Mouse (Mus musculus): ENCODE measurements around the gene Tat.

- TF ChIP-seq CTCF (conservative IDR thresholded peaks at IDR 0.05; ENCODE audit: insufficient read depth, insufficient read length, low read depth, low read length) (no peak), POLR2A (IDR thresholded peaks at IDR 0.05; ENCODE audit: low read depth, low read length) (no peak)
Measured at GRCm38 (mm10) chr8:109948285-109948564, 42.0 kb upstream of the Tat start.

All from kidney, adult 2 months (tissue).